Mouse (Mus musculus) cerebellum, postnatal 10 days (tissue): ENCODE measurements around the gene Gm21731.
"Not testable (repeated sequence)": the region's sequence is repeated elsewhere in the genome, so short reads cannot be mapped to it uniquely, and the experiment has no call there.

Experiments
- DNase-seq, 2 experiments: peaks; one replicate each; pipeline ENCODE4 v3.0.0; 2021; ENCODE audit warnings: mixed read lengths in 2 of 2

The Gm21731 gene

GRCm38 (mm10) chr13:120238811-120239210 is at the start of gene Gm21731:
Gene Gm21731 (plus strand): TSS chr13:120239111.
- DNase-seq, result not testable (repeated sequence)

- DNase-seq, result not testable (repeated sequence)
Measured at GRCm38 (mm10) chr13:120196189-120196821, 42.6 kb upstream of the Gm21731 start.

GRCm38 (mm10) chr13:120215847-120216246 is 23.1 kb upstream of the Gm21731 start, which contains the start of gene Gm21762:
Gene Gm21762 (minus strand): TSS chr13:120215947.
- DNase-seq, result not testable (repeated sequence)

- not testable (repeated sequence) for DNase-seq
Measured at GRCm38 (mm10) chr13:120220922-120221321, 18.0 kb upstream of the Gm21731 start.

- DNase-seq, result peak; percentile 6 to 10
Measured at GRCm38 (mm10) chr13:120223012-120223659, 15.8 kb upstream of the Gm21731 start.

- peak in 1 of 2 experiments; percentile 4 for DNase-seq
Measured at GRCm38 (mm10) chr13:120231798-120232197, 7.1 kb upstream of the Gm21731 start.

GRCm38 (mm10) chr13:120232447-120233049 is 6.4 kb upstream of the Gm21731 start:
- not testable (repeated sequence) for DNase-seq

- DNase-seq, result not testable (repeated sequence)
Measured at GRCm38 (mm10) chr13:120251208-120251924, 12.5 kb downstream of the Gm21731 start.

GRCm38 (mm10) chr13:120258817-120259658 is 20.1 kb downstream of the Gm21731 start:
- DNase-seq, result not testable (repeated sequence)

- DNase-seq, result not testable (repeated sequence)
Measured at GRCm38 (mm10) chr13:120259718-120260117, 20.8 kb downstream of the Gm21731 start.

GRCm38 (mm10) chr13:120262870-120263269 is 24.0 kb downstream of the Gm21731 start, which contains the start of gene AF067061:
Gene AF067061 (plus strand): TSS chr13:120263114.
- DNase-seq, result not testable (repeated sequence)

- not testable (repeated sequence) for DNase-seq
Measured at GRCm38 (mm10) chr13:120277837-120278236, 38.9 kb downstream of the Gm21731 start.

GRCm38 (mm10) chr13:120278784-120279183 is 39.9 kb downstream of the Gm21731 start:
- DNase-seq, result peak in 1 of 2 experiments; percentile 10
